Mouse (Mus musculus): ENCODE measurements at regions not wholly inside any gene's neighbourhood (a gene's known extent, or its start where the extent isn't known, plus 50 kb on each side); places are given as distances from the start of the nearest gene placed in this dataset.
A peak's percentile ranks its signal among the peaks of the same experiment; 100 is the strongest.

DNA sequence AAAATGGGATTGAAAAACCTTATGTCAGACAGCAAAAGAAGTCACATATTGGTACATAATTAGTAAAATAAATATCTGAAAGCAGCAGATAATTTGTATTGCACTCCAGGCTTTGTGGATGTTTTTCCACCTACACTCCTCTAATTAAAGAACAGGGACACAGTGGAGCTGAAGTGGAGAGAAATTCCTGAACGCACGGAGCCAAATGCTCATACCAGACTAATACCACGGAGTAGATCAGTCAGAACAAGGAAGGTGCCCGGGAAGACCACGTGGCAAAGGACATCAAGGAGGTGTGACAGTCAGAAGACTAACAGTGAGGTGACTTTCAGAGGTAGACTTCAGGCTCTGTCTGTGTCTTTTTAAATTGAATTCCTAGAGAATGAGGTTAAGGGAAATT lies 268.0 kb upstream of the Pik3r1 start:
- DNase-seq (ENCODE audit: low spot score), result no peak
- WGBS, result 46% methylated on average over 5 of the region's 5 CpGs
- H3K4me3 ChIP-seq (ENCODE audit: low read depth, low read length), result no peak overlapping the region
- H3K27me3 ChIP-seq (replicated peaks; ENCODE audit: insufficient read depth, low read length), result no peaks in the 10 kb centered on the region
- H3K4me2 ChIP-seq (replicated peaks; ENCODE audit: low read depth, low read length), result no peak overlapping the region
- no peak for ATAC-seq
- H3K9me3 ChIP-seq (ENCODE audit: low read length), result no peaks in the 10 kb centered on the region
- H3K4me1 ChIP-seq (ENCODE audit: insufficient read depth, low read depth, low read length), result no peaks in the 10 kb centered on the region
- H3K9ac ChIP-seq (replicated peaks; ENCODE audit: low read depth), result no peak overlapping the region
- TF ChIP-seq EP300 (IDR thresholded peaks at IDR 0.05), result no peak
- no peak for TF ChIP-seq CTCF (IDR thresholded peaks at IDR 0.05)
- H3K36me3 ChIP-seq (ENCODE audit: insufficient read depth, low read length), result no peaks in the 10 kb centered on the region
- no peak overlapping the region for H3K27ac ChIP-seq (ENCODE audit: low read length)

- DNase-seq (ENCODE audit: low spot score) (no peak), ATAC-seq (no peak)
- 68% methylated on average over 7 of the region's 7 CpGs for WGBS
- H3K27me3 ChIP-seq (replicated peaks; ENCODE audit: insufficient read depth, low read length), result no peaks in the 10 kb centered on the region
- H3K9ac ChIP-seq (replicated peaks; ENCODE audit: low read depth), result no peak overlapping the region
- no peaks in the 10 kb centered on the region for H3K36me3 ChIP-seq (ENCODE audit: insufficient read depth, low read length)
- H3K4me1 ChIP-seq (ENCODE audit: insufficient read depth, low read depth, low read length), result no peaks in the 10 kb centered on the region
- H3K9me3 ChIP-seq (ENCODE audit: low read length), result no peaks in the 10 kb centered on the region
- no peak overlapping the region for H3K4me2 ChIP-seq (replicated peaks; ENCODE audit: low read depth, low read length)
- TF ChIP-seq CTCF (IDR thresholded peaks at IDR 0.05) (no peak), EP300 (IDR thresholded peaks at IDR 0.05) (no peak)
- H3K4me3 ChIP-seq (ENCODE audit: low read depth, low read length), result no peak overlapping the region
- H3K27ac ChIP-seq (ENCODE audit: low read length), result no peak overlapping the region
These were observed 269.0 kb upstream of the Pik3r1 start for GRCm38 (mm10) chr13:102036819-102037624.

DNA sequence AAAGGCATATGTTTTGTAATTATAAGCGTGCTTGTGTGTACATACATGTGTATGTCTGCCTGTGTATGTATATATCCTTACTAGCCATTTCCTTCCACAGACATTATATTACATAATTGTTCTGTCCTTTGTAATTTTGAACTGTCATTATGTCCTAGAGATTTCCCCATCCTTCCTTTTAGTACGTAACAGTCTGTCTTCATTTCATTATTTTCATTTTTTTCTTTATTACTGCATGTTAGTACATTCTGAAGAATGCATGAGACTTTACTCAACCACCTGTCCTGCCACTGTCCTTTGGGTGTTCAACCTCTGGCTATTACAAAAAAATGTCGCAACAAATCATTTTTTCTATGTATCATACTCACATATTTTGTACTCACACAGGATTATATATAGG lies 292.2 kb upstream of the Pik3r1 start:
- TF ChIP-seq CTCF (IDR thresholded peaks at IDR 0.05) (no peak), EP300 (IDR thresholded peaks at IDR 0.05) (no peak)
- H3K27me3 ChIP-seq (replicated peaks; ENCODE audit: insufficient read depth, low read length), result no peaks in the 10 kb centered on the region
- no peaks in the 10 kb centered on the region for H3K9me3 ChIP-seq (ENCODE audit: low read length)
- H3K36me3 ChIP-seq (ENCODE audit: insufficient read depth, low read length), result no peaks in the 10 kb centered on the region
- H3K4me3 ChIP-seq (ENCODE audit: low read depth, low read length), result no peak overlapping the region
- DNase-seq (ENCODE audit: low spot score), result peak; percentile 33
- H3K4me2 ChIP-seq (replicated peaks; ENCODE audit: low read depth, low read length), result no peak overlapping the region
- no peaks in the 10 kb centered on the region for H3K4me1 ChIP-seq (ENCODE audit: insufficient read depth, low read depth, low read length)
- no peak overlapping the region for H3K9ac ChIP-seq (replicated peaks; ENCODE audit: low read depth)
- no peak overlapping the region for H3K27ac ChIP-seq (ENCODE audit: low read length)
- no peak for ATAC-seq
- WGBS, result 77% methylated on average over 3 of the region's 3 CpGs

GRCm38 (mm10) chr13:102064590-102065273 lies 296.7 kb upstream of the Pik3r1 start:
- DNase-seq (ENCODE audit: low spot score) (no peak), ATAC-seq (no peak)
- no peak overlapping the region for H3K27ac ChIP-seq (ENCODE audit: low read length)
- H3K4me2 ChIP-seq (replicated peaks; ENCODE audit: low read depth, low read length), result no peak overlapping the region
- no peaks in the 10 kb centered on the region for H3K9me3 ChIP-seq (ENCODE audit: low read length)
- TF ChIP-seq CTCF (IDR thresholded peaks at IDR 0.05) (no peak), EP300 (IDR thresholded peaks at IDR 0.05) (no peak)
- H3K36me3 ChIP-seq (ENCODE audit: insufficient read depth, low read length), result no peaks in the 10 kb centered on the region
- H3K4me1 ChIP-seq (ENCODE audit: insufficient read depth, low read depth, low read length), result no peaks in the 10 kb centered on the region
- WGBS, result 49% methylated on average over 7 of the region's 7 CpGs
- no peaks in the 10 kb centered on the region for H3K27me3 ChIP-seq (replicated peaks; ENCODE audit: insufficient read depth, low read length)
- H3K9ac ChIP-seq (replicated peaks; ENCODE audit: low read depth), result no peak overlapping the region
- H3K4me3 ChIP-seq (ENCODE audit: low read depth, low read length), result no peak overlapping the region

DNA sequence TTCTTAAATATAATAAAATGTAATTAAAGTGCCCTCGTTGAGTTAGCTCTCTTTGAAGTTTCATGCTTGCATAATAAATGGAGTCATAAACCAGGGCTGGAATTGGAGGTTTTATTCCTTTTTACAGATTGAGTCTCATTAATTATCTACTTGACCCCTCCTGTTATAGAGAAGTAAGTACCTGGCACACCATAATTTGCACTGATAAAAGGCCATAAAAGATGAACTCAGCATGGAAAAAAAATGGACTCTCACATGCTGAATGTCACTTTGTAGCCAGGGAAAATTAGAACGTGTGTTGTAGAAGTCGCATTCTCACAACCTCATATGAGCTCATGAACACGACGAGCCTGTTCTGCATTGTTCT lies 297.2 kb upstream of the Pik3r1 start:
- Histone ChIP-seq H3K9me3 (ENCODE audit: low read length) (no peaks in the 10 kb centered on the region), H3K27me3 (replicated peaks; ENCODE audit: insufficient read depth, low read length) (no peaks in the 10 kb centered on the region), H3K27ac (ENCODE audit: low read length) (no peak overlapping the region), H3K9ac (replicated peaks; ENCODE audit: low read depth) (no peak overlapping the region), H3K4me2 (replicated peaks; ENCODE audit: low read depth, low read length) (no peak overlapping the region), H3K36me3 (ENCODE audit: insufficient read depth, low read length) (no peaks in the 10 kb centered on the region), H3K4me1 (ENCODE audit: insufficient read depth, low read depth, low read length) (no peaks in the 10 kb centered on the region), H3K4me3 (ENCODE audit: low read depth, low read length) (no peak overlapping the region)
- DNase-seq (ENCODE audit: low spot score) (no peak), ATAC-seq (no peak)
- 76% methylated on average over 5 of the region's 5 CpGs for WGBS
- TF ChIP-seq EP300 (IDR thresholded peaks at IDR 0.05) (no peak), CTCF (IDR thresholded peaks at IDR 0.05) (no peak)

- ATAC-seq, result no peak
- TF ChIP-seq CTCF (IDR thresholded peaks at IDR 0.05) (no peak), EP300 (IDR thresholded peaks at IDR 0.05) (no peak)
- no peak overlapping the region for H3K4me2 ChIP-seq (replicated peaks; ENCODE audit: low read depth, low read length)
- no peak overlapping the region for H3K9ac ChIP-seq (replicated peaks; ENCODE audit: low read depth)
- H3K36me3 ChIP-seq (ENCODE audit: insufficient read depth, low read length), result no peaks in the 10 kb centered on the region
- H3K4me1 ChIP-seq (ENCODE audit: insufficient read depth, low read depth, low read length), result no peaks in the 10 kb centered on the region
- 69% methylated on average over 5 of the region's 5 CpGs for WGBS
- H3K4me3 ChIP-seq (ENCODE audit: low read depth, low read length), result no peak overlapping the region
- H3K27ac ChIP-seq (ENCODE audit: low read length), result no peak overlapping the region
- H3K27me3 ChIP-seq (replicated peaks; ENCODE audit: insufficient read depth, low read length), result no peaks in the 10 kb centered on the region
- H3K9me3 ChIP-seq (ENCODE audit: low read length), result no peaks in the 10 kb centered on the region
- no peak for DNase-seq (ENCODE audit: low spot score)
These were observed 297.8 kb upstream of the Pik3r1 start for GRCm38 (mm10) chr13:102065796-102066195.
